In genomic region chr2:133326290-133327050, GRCm38 (mm10) we compare ENCODE assay signal across 22 mouse cellular contexts.
DNase-seq lines count a peak whose midpoint lies in the region; ATAC-seq lines count a peak whose summit lies in the region.
"Had no signal": no experiment of that assay in that cellular context is flagged by ENCODE, and none has a peak within 500 bp of the region (broad histone marks: within the 10 kb centered on the region; RNA-seq: fewer than 3 reads in every experiment).

No protein-coding gene starts in this region.

- no peak overlapping the region for H3K27ac ChIP-seq in hindbrain, embryonic 11.5 days (ENCODE audit: low read depth, low read length)
- H3K27ac ChIP-seq in hindbrain, embryonic 14.5 days = no peak overlapping the region
- no peak overlapping the region for H3K27ac ChIP-seq in midbrain, embryonic 11.5 days (ENCODE audit: low read depth, low read length)
- H3K27ac ChIP-seq in midbrain, embryonic 13.5 days = no peak overlapping the region
- H3K27ac ChIP-seq: layer of hippocampus, adult 2 months; limb, embryonic 15.5 days; liver, embryonic 15.5 days; macrophage; midbrain, embryonic 12.5 days; stomach, postnatal 0 days had no signal

- H3K27me3 ChIP-seq in hindbrain, embryonic 11.5 days (ENCODE audit: control insufficient read depth, insufficient read depth, low read length) = no peaks in the 10 kb centered on the region
- no peaks in the 10 kb centered on the region for H3K27me3 ChIP-seq in hindbrain, embryonic 14.5 days (ENCODE audit: control insufficient read depth, insufficient read depth, low read length)
- H3K27me3 ChIP-seq in midbrain, embryonic 11.5 days (ENCODE audit: control insufficient read depth, insufficient read depth, low read length) = no peaks in the 10 kb centered on the region
- 0 out of 2 replicates have a peak, but pooled peaks cover 3% of the 10 kb centered on the region for H3K27me3 ChIP-seq in midbrain, embryonic 13.5 days
- H3K27me3 ChIP-seq: heart, embryonic 12.5 days; limb, embryonic 15.5 days; liver, embryonic 15.5 days had no signal

- no peak overlapping the region for H3K9ac ChIP-seq in hindbrain, embryonic 11.5 days (ENCODE audit: low read depth, low read length)
- H3K9ac ChIP-seq in hindbrain, embryonic 14.5 days = no peak overlapping the region
- no peak overlapping the region for H3K9ac ChIP-seq in midbrain, embryonic 11.5 days (ENCODE audit: low read length)
- no peak overlapping the region for H3K9ac ChIP-seq in midbrain, embryonic 13.5 days (replicated peaks)
- H3K9ac ChIP-seq: heart, embryonic 12.5 days; limb, embryonic 15.5 days; liver, embryonic 15.5 days; midbrain, embryonic 12.5 days had no signal

- peak; percentile 79 for ATAC-seq in hindbrain, embryonic 11.5 days (ENCODE audit: low FRiP score)
- ATAC-seq in hindbrain, embryonic 14.5 days (ENCODE audit: low FRiP score) = no peak; the same call in 1 of the 2 replicates
- no peak for ATAC-seq in midbrain, embryonic 11.5 days (ENCODE audit: low FRiP score)
- no peak for ATAC-seq in midbrain, embryonic 13.5 days
- ATAC-seq: activated CD4-positive, CD25-positive, alpha-beta regulatory T cell, adult 4 months; forebrain, embryonic 14.5 days; inflammation-experienced regulatory T-cells, adult 6 months had no signal

- no peak overlapping the region for H3K4me2 ChIP-seq in hindbrain, embryonic 11.5 days (replicated peaks; ENCODE audit: low read depth, low read length)
- no peak overlapping the region for H3K4me2 ChIP-seq in hindbrain, embryonic 14.5 days (replicated peaks)
- no peak overlapping the region for H3K4me2 ChIP-seq in midbrain, embryonic 11.5 days
- H3K4me2 ChIP-seq in midbrain, embryonic 13.5 days (replicated peaks) = no peak overlapping the region
- H3K4me2 ChIP-seq: heart, embryonic 12.5 days; limb, embryonic 15.5 days; liver, embryonic 15.5 days; midbrain, embryonic 12.5 days had no signal

- intact Hi-C loops in gastrocnemius, postnatal 36 days (cut with DNase I) = no loop called here

- H3K36me3 ChIP-seq in hindbrain, embryonic 11.5 days (ENCODE audit: control insufficient read depth, insufficient read depth, low read length) = no peaks in the 10 kb centered on the region
- H3K36me3 ChIP-seq in hindbrain, embryonic 14.5 days (replicated peaks; ENCODE audit: control insufficient read depth, insufficient read depth) = no peaks in the 10 kb centered on the region
- no peaks in the 10 kb centered on the region for H3K36me3 ChIP-seq in midbrain, embryonic 11.5 days (ENCODE audit: control insufficient read depth, insufficient read depth, low read length)
- no peaks in the 10 kb centered on the region for H3K36me3 ChIP-seq in midbrain, embryonic 13.5 days
- H3K36me3 ChIP-seq: heart, embryonic 12.5 days; limb, embryonic 15.5 days; liver, embryonic 15.5 days; midbrain, embryonic 12.5 days had no signal

- H3K9me3 ChIP-seq in hindbrain, embryonic 11.5 days (ENCODE audit: control insufficient read depth, low read length) = no peaks in the 10 kb centered on the region
- H3K9me3 ChIP-seq in hindbrain, embryonic 14.5 days (ENCODE audit: control insufficient read depth, low read length) = no peaks in the 10 kb centered on the region
- no peaks in the 10 kb centered on the region for H3K9me3 ChIP-seq in midbrain, embryonic 11.5 days (ENCODE audit: control insufficient read depth, low read length)
- no peaks in the 10 kb centered on the region for H3K9me3 ChIP-seq in midbrain, embryonic 13.5 days
- H3K9me3 ChIP-seq: heart, embryonic 12.5 days; limb, embryonic 15.5 days; liver, embryonic 15.5 days; midbrain, embryonic 12.5 days had no signal

- no peak overlapping the region for H3K4me3 ChIP-seq in hindbrain, embryonic 11.5 days (ENCODE audit: low read depth, low read length)
- H3K4me3 ChIP-seq in hindbrain, embryonic 14.5 days (replicated peaks; ENCODE audit: low read length) = no peak overlapping the region
- H3K4me3 ChIP-seq in midbrain, embryonic 11.5 days (ENCODE audit: low read depth, low read length) = no peak overlapping the region
- no peak overlapping the region for H3K4me3 ChIP-seq in midbrain, embryonic 13.5 days (replicated peaks)
- H3K4me3 ChIP-seq: heart, embryonic 12.5 days; layer of hippocampus, adult 2 months; limb, embryonic 15.5 days; liver, embryonic 15.5 days; midbrain, embryonic 12.5 days had no signal

- 26% methylated on average over 6 of the region's 6 CpGs for WGBS in hindbrain, embryonic 11.5 days
- WGBS in hindbrain, embryonic 14.5 days = 27% methylated on average over 6 of the region's 6 CpGs
- 67% methylated on average over 6 of the region's 6 CpGs for WGBS in midbrain, embryonic 11.5 days
- WGBS in midbrain, embryonic 13.5 days = 54% methylated on average over 6 of the region's 6 CpGs

- DNase-seq in hindbrain, embryonic 11.5 days (ENCODE audit: low spot score) = peak; percentile 9
- no peak for DNase-seq in hindbrain, embryonic 14.5 days (ENCODE audit: low spot score)
- DNase-seq in midbrain, embryonic 11.5 days (ENCODE audit: low spot score, missing footprints) = peak; percentile 69
- peak; percentile 50 for DNase-seq in embryo, embryonic 10.5 days (ENCODE audit: low spot score)
- DNase-seq in gastrocnemius, postnatal 36 days = no peak
- DNase-seq in cerebellum, adult 8-10 months = no peak
- DNase-seq: adrenal gland, postnatal 10 days; cerebellum, postnatal 10 days; gastrocnemius, postnatal 14 days; kidney, postnatal 10 days; right cerebral cortex, postnatal 4 days had no signal

- H3K4me1 ChIP-seq in hindbrain, embryonic 11.5 days (replicated peaks; ENCODE audit: control insufficient read depth, insufficient read depth, low read length) = no peaks in the 10 kb centered on the region
- no peaks in the 10 kb centered on the region for H3K4me1 ChIP-seq in hindbrain, embryonic 14.5 days (replicated peaks; ENCODE audit: control insufficient read depth, insufficient read depth, low read length)
- H3K4me1 ChIP-seq in midbrain, embryonic 11.5 days (ENCODE audit: control insufficient read depth, insufficient read depth, low read length) = no peaks in the 10 kb centered on the region
- H3K4me1 ChIP-seq in midbrain, embryonic 13.5 days (replicated peaks) = no peaks in the 10 kb centered on the region
- H3K4me1 ChIP-seq: limb, embryonic 15.5 days; liver, embryonic 15.5 days; midbrain, embryonic 12.5 days had no signal

Comparison
In these comparisons a context has a peak if more than half of its experiments do, and no peak if none do; other contexts are left out.
1. DNase-seq: peak in hindbrain, embryonic 11.5 days (single experiment), midbrain, embryonic 11.5 days (single experiment) and embryo, embryonic 10.5 days (single experiment); none in hindbrain, embryonic 14.5 days (single experiment), gastrocnemius, postnatal 36 days (0 of 2) and cerebellum, adult 8-10 months (single experiment).